Mouse (Mus musculus): ENCODE results near the gene Pdcl3.

GRCm38 (mm10) chr1:39025142-39025541 lies 39.7 kb downstream of the Pdcl3 start:
- no peak for TF ChIP-seq EP300 (IDR thresholded peaks at IDR 0.05; ENCODE audit: insufficient read depth, low read depth, low read length)
- no peak for TF ChIP-seq POLR2A (IDR thresholded peaks at IDR 0.05; ENCODE audit: insufficient read depth, low read length)
